Mouse (Mus musculus): ENCODE results near the gene Ado. TPM values are rescaled to one million over a fixed set of nuclear protein-coding genes. Genes with fewer than 3 reads are reported as not detected.

Gene Ado
- polyA plus RNA-seq, 1 experiment = 10.2 TPM

- WGBS = under 1% methylated on average over 51 of the region's 51 CpGs
- peaks cover 49% of the 10 kb centered on the region for H3K27me3 ChIP-seq (ENCODE audit: control insufficient read depth, insufficient read depth, low read length)
Measured at GRCm38 (mm10) chr10:67537151-67537994, 11.4 kb downstream of the Ado start.

DNA sequence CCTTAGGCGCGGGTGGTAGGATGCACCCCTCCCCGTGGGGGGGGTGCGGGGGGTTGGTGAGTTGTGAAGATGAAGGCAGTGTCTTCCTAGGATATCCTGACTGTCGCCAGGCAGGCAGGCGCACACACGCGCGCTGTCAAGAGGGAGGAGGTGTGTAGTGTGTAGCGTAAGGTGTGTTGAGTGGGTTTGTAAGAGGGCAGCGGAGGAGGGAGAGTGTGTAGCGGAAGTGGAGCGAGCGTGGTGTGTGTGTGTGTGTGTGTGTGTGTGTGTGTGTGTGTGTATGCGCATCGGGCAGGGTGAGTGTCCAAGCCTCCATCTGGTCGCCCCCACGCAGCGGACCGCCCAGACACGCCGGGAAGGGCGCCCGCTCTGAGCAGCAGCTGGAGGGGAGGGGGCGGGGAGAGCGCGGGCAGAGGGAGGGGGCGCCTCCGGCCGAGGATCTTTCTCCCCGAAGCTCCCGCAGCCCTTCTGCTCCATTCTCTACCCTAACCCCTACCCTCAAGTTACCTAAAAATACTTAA, 12.1 kb downstream of the Ado start:
- H3K4me1 ChIP-seq (ENCODE audit: control insufficient read depth, insufficient read depth, insufficient read length, low read length) = peaks cover 8% of the 10 kb centered on the region
- H3K36me3 ChIP-seq (ENCODE audit: control insufficient read depth, insufficient read depth, low read length) = no peaks in the 10 kb centered on the region
- peaks cover 49% of the 10 kb centered on the region for H3K27me3 ChIP-seq (ENCODE audit: control insufficient read depth, insufficient read depth, low read length)
- peak overlapping the region; percentile 27 for H3K27ac ChIP-seq (ENCODE audit: insufficient read depth, low read depth, low read length)
- 1% methylated on average over 31 of the region's 32 CpGs for WGBS
- peak overlapping the region; percentile 63 for H3K4me3 ChIP-seq (ENCODE audit: low read depth, low read length)
- TF ChIP-seq CTCF (IDR thresholded peaks at IDR 0.05; ENCODE audit: extremely low read depth, insufficient read length, insufficient replicate concordance, low read depth, low read length) = no peak
- TF ChIP-seq POLR2A (IDR thresholded peaks at IDR 0.05; ENCODE audit: low read depth, low read length) = no peak

More at GRCm38 (mm10) chr10:67537151-67537994, 11.4 kb downstream of the Ado start:
- H3K4me3 ChIP-seq (ENCODE audit: low read depth, low read length) = peak overlapping the region; percentile 63
- H3K27ac ChIP-seq (ENCODE audit: insufficient read depth, low read depth, low read length) = peak overlapping the region; percentile 27
- TF ChIP-seq CTCF (IDR thresholded peaks at IDR 0.05; ENCODE audit: extremely low read depth, insufficient read length, insufficient replicate concordance, low read depth, low read length) (no peak), POLR2A (IDR thresholded peaks at IDR 0.05; ENCODE audit: low read depth, low read length) (no peak)
- H3K36me3 ChIP-seq (ENCODE audit: control insufficient read depth, insufficient read depth, low read length) = no peaks in the 10 kb centered on the region
- peaks cover 8% of the 10 kb centered on the region for H3K4me1 ChIP-seq (ENCODE audit: control insufficient read depth, insufficient read depth, insufficient read length, low read length)

GRCm38 (mm10) chr10:67535972-67536371, 12.8 kb downstream of the Ado start:
- Histone ChIP-seq H3K27me3 (ENCODE audit: control insufficient read depth, insufficient read depth, low read length) (peaks cover 49% of the 10 kb centered on the region), H3K27ac (ENCODE audit: insufficient read depth, low read depth, low read length) (no peak overlapping the region)
- under 1% methylated on average over 35 of the region's 35 CpGs for WGBS

DNA sequence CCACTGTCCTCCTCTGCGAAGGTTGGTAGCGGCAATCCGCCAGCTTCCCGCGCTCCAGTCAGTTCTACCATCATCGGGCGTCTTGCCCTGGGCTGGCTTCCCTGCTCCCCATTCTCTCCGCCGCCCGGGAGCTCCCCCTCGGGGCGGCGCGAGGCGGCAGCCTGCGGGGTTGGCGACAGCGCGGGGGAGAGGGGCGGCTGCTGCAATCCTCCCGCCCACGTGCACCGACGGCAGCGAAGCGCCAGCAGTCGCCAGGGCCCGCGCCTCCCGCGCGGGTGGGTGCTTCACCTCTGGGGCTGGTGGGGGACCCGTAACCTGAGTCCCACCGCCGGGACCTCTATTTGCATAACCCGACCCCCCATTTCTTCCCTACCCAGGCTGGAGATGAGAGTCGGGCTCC, 13.5 kb downstream of the Ado start, which contains the start of gene Egr2:
Gene Egr2, plus strand, starts transcription at position 220 of the 400 bp plus-strand sequence.
- TF ChIP-seq CTCF (IDR thresholded peaks at IDR 0.05; ENCODE audit: extremely low read depth, insufficient read length, insufficient replicate concordance, low read depth, low read length) = no peak
- no peak for TF ChIP-seq POLR2A (IDR thresholded peaks at IDR 0.05; ENCODE audit: low read depth, low read length)
- 1% methylated on average over 37 of the region's 37 CpGs for WGBS
- peak within 1 kb of the TSS; percentile 63 for H3K4me3 ChIP-seq (ENCODE audit: low read depth, low read length)
- H3K27ac ChIP-seq (ENCODE audit: insufficient read depth, low read depth, low read length) = no peak within 1 kb of the TSS
- no peaks in the 10 kb centered on the region for H3K36me3 ChIP-seq (ENCODE audit: control insufficient read depth, insufficient read depth, low read length)
- H3K4me1 ChIP-seq (ENCODE audit: control insufficient read depth, insufficient read depth, insufficient read length, low read length) = peaks cover 8% of the 10 kb centered on the region
- H3K27me3 ChIP-seq (ENCODE audit: control insufficient read depth, insufficient read depth, low read length) = peaks cover 43% of the 10 kb centered on the region

More at GRCm38 (mm10) chr10:67535972-67536371, 12.8 kb downstream of the Ado start:
- Histone ChIP-seq H3K4me3 (ENCODE audit: low read depth, low read length) (peak overlapping the region; percentile 63), H3K4me1 (ENCODE audit: control insufficient read depth, insufficient read depth, insufficient read length, low read length) (peaks cover 8% of the 10 kb centered on the region), H3K36me3 (ENCODE audit: control insufficient read depth, insufficient read depth, low read length) (no peaks in the 10 kb centered on the region)
- TF ChIP-seq POLR2A (IDR thresholded peaks at IDR 0.05; ENCODE audit: low read depth, low read length) = no peak
- peak; percentile 72 for TF ChIP-seq CTCF (IDR thresholded peaks at IDR 0.05; ENCODE audit: extremely low read depth, insufficient read length, insufficient replicate concordance, low read depth, low read length)

- 70% methylated on average over 4 of the region's 4 CpGs for WGBS
- peaks cover 10% of the 10 kb centered on the region for H3K27me3 ChIP-seq (ENCODE audit: control insufficient read depth, insufficient read depth, low read length)
Measured at GRCm38 (mm10) chr10:67529769-67530168, 19.0 kb downstream of the Ado start.

DNA sequence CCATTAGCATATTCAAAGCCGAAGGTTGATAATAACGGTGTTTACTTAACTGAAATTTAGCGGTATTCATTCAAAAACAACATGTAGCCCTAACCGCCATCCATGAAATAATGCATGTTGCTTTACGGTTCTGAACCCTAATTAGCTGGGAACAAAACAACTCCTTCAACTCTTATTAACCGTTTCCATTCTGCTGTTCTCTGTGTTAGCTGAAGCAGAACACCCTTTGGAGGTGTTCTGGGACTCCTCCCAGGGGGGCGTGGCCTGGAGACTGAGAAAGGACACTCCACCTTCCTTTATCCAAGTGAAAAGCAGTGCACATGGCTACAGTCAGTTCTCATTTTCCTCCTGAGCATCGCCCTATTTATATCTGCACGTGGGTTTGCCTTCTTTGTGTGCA, 22.3 kb downstream of the Ado start:
- no peaks in the 10 kb centered on the region for H3K4me1 ChIP-seq (ENCODE audit: control insufficient read depth, insufficient read depth, insufficient read length, low read length)
- no peaks in the 10 kb centered on the region for H3K27me3 ChIP-seq (ENCODE audit: control insufficient read depth, insufficient read depth, low read length)
- H3K27ac ChIP-seq (ENCODE audit: insufficient read depth, low read depth, low read length) = no peak overlapping the region
- no peak overlapping the region for H3K4me3 ChIP-seq (ENCODE audit: low read depth, low read length)
- WGBS = 85% methylated on average over 9 of the region's 9 CpGs
- no peaks in the 10 kb centered on the region for H3K36me3 ChIP-seq (ENCODE audit: control insufficient read depth, insufficient read depth, low read length)
- TF ChIP-seq POLR2A (IDR thresholded peaks at IDR 0.05; ENCODE audit: low read depth, low read length) (no peak), CTCF (IDR thresholded peaks at IDR 0.05; ENCODE audit: extremely low read depth, insufficient read length, insufficient replicate concordance, low read depth, low read length) (no peak)

More at GRCm38 (mm10) chr10:67529769-67530168, 19.0 kb downstream of the Ado start:
- Histone ChIP-seq H3K4me3 (ENCODE audit: low read depth, low read length) (no peak overlapping the region), H3K36me3 (ENCODE audit: control insufficient read depth, insufficient read depth, low read length) (no peaks in the 10 kb centered on the region), H3K4me1 (ENCODE audit: control insufficient read depth, insufficient read depth, insufficient read length, low read length) (no peaks in the 10 kb centered on the region), H3K27ac (ENCODE audit: insufficient read depth, low read depth, low read length) (no peak overlapping the region)
- TF ChIP-seq CTCF (IDR thresholded peaks at IDR 0.05; ENCODE audit: extremely low read depth, insufficient read length, insufficient replicate concordance, low read depth, low read length) (no peak), POLR2A (IDR thresholded peaks at IDR 0.05; ENCODE audit: low read depth, low read length) (no peak)

- WGBS = 81% methylated on average over 7 of the region's 7 CpGs
- Histone ChIP-seq H3K27me3 (ENCODE audit: control insufficient read depth, insufficient read depth, low read length) (no peaks in the 10 kb centered on the region), H3K4me1 (ENCODE audit: control insufficient read depth, insufficient read depth, insufficient read length, low read length) (no peaks in the 10 kb centered on the region), H3K4me3 (ENCODE audit: low read depth, low read length) (no peak overlapping the region), H3K27ac (ENCODE audit: insufficient read depth, low read depth, low read length) (no peak overlapping the region), H3K36me3 (ENCODE audit: control insufficient read depth, insufficient read depth, low read length) (no peaks in the 10 kb centered on the region)
- no peak for TF ChIP-seq POLR2A (IDR thresholded peaks at IDR 0.05; ENCODE audit: low read depth, low read length)
- no peak for TF ChIP-seq CTCF (IDR thresholded peaks at IDR 0.05; ENCODE audit: extremely low read depth, insufficient read length, insufficient replicate concordance, low read depth, low read length)
Measured at GRCm38 (mm10) chr10:67524694-67525093, 24.1 kb downstream of the Ado start.
